8 mouse cellular contexts compared by ENCODE assay signal in genomic region chr3:132949380-132949790, GRCm38 (mm10). TPM values are rescaled to one million over a fixed set of nuclear protein-coding genes. Genes with fewer than 3 reads are reported as not detected.
DNase-seq lines count a peak whose midpoint lies in the region; ATAC-seq and TF ChIP-seq lines count a peak whose summit lies in the region.

No protein-coding gene starts in this region.

- no peak overlapping the region for H3K27ac ChIP-seq in bone marrow macrophage, adult 2 months (ENCODE audit: insufficient read depth, low read depth, low read length)
- no peak overlapping the region for H3K27ac ChIP-seq in forebrain, postnatal 0 days (ENCODE audit: low read depth, low read length)
- H3K27ac ChIP-seq in kidney, adult 2 months (ENCODE audit: insufficient read depth, low read depth, low read length): peak overlapping the region; percentile 6
- H3K27ac ChIP-seq in lung, embryonic 16.5 days (ENCODE audit: low read length): peak overlapping the region; percentile 83

- H3K9ac ChIP-seq in forebrain, postnatal 0 days: peak overlapping the region; percentile 56
- H3K9ac ChIP-seq in lung, embryonic 16.5 days (ENCODE audit: low read length): peak overlapping the region; percentile 83

- peak; percentile 12 to 16 for DNase-seq in layer of hippocampus, postnatal 25 days (ENCODE audit: extremely low spot score in 1 of 2, low spot score in 1 of 2)
- no peak for DNase-seq in layer of hippocampus, adult 9-11 months
- peak; percentile 50 for DNase-seq in forebrain, postnatal 0 days
- peak; percentile 51 for DNase-seq in kidney, adult 2 months
- DNase-seq in retina, postnatal 7 days (ENCODE audit: low read depth, low spot score): peak; percentile 23
- no peak for DNase-seq in T-cell, adult 2 months (ENCODE audit: low spot score)

- no peaks in the 10 kb centered on the region for H3K9me3 ChIP-seq in forebrain, postnatal 0 days (ENCODE audit: low read length)
- H3K9me3 ChIP-seq in lung, embryonic 16.5 days (ENCODE audit: control insufficient read depth, low read length): no peaks in the 10 kb centered on the region

- H3K4me1 ChIP-seq in bone marrow macrophage, adult 2 months (ENCODE audit: control insufficient read depth, insufficient read depth, low read length): no peaks in the 10 kb centered on the region
- no peaks in the 10 kb centered on the region for H3K4me1 ChIP-seq in forebrain, postnatal 0 days (ENCODE audit: insufficient read depth)
- H3K4me1 ChIP-seq in kidney, adult 2 months (ENCODE audit: control insufficient read depth, insufficient read depth, low read length): peaks cover 8% of the 10 kb centered on the region; the same call in 1 of the 2 replicates
- H3K4me1 ChIP-seq in lung, embryonic 16.5 days (replicated peaks; ENCODE audit: control insufficient read depth, insufficient read depth, low read length): peaks cover 23% of the 10 kb centered on the region

- peak overlapping the region; percentile 94 for H3K4me2 ChIP-seq in forebrain, postnatal 0 days (ENCODE audit: low read depth)
- peak overlapping the region; percentile 94 for H3K4me2 ChIP-seq in lung, embryonic 16.5 days (ENCODE audit: low read depth, low read length)

- peak overlapping the region; percentile 68 for H3K4me3 ChIP-seq in bone marrow macrophage, adult 2 months (ENCODE audit: insufficient read depth, low read length)
- H3K4me3 ChIP-seq in forebrain, postnatal 0 days (ENCODE audit: low read depth, low read length): peak overlapping the region; percentile 65
- peak overlapping the region; percentile 68 for H3K4me3 ChIP-seq in kidney, adult 2 months (ENCODE audit: insufficient read depth, low read depth, low read length)
- H3K4me3 ChIP-seq in lung, embryonic 16.5 days (ENCODE audit: low read length): peak overlapping the region; percentile 85

- H3K36me3 ChIP-seq in forebrain, postnatal 0 days (ENCODE audit: insufficient read depth): no peaks in the 10 kb centered on the region
- H3K36me3 ChIP-seq in kidney, adult 2 months (ENCODE audit: control insufficient read depth, insufficient read depth, low read length): no peaks in the 10 kb centered on the region
- H3K36me3 ChIP-seq in lung, embryonic 16.5 days (ENCODE audit: control insufficient read depth, insufficient read depth, low read length): peaks cover 6% of the 10 kb centered on the region

- peak; percentile 79 for ATAC-seq in forebrain, postnatal 0 days
- peak; percentile 38 for ATAC-seq in lung, embryonic 16.5 days (ENCODE audit: low read depth)

- TF ChIP-seq CTCF in bone marrow macrophage, adult 2 months (IDR thresholded peaks at IDR 0.05; ENCODE audit: low read depth, low read length): no peak
- TF ChIP-seq CTCF in forebrain, postnatal 0 days (IDR thresholded peaks at IDR 0.05; ENCODE audit: low read depth): no peak
- TF ChIP-seq CTCF in kidney, adult 2 months (conservative IDR thresholded peaks at IDR 0.05; ENCODE audit: insufficient read depth, insufficient read length, low read depth, low read length): no peak

- no peaks in the 10 kb centered on the region for H3K27me3 ChIP-seq in forebrain, postnatal 0 days (ENCODE audit: insufficient read depth, low read length)
- H3K27me3 ChIP-seq in kidney, adult 2 months (replicated peaks; ENCODE audit: control insufficient read depth, insufficient read depth, low read length): no peaks in the 10 kb centered on the region
- no peaks in the 10 kb centered on the region; the same call in none of the 2 replicates for H3K27me3 ChIP-seq in lung, embryonic 16.5 days (ENCODE audit: control insufficient read depth, insufficient read depth, low read depth, low read length)

- WGBS in forebrain, postnatal 0 days: 1% methylated on average over 23 of the region's 26 CpGs
- WGBS in kidney, adult 2 months: 2% methylated on average over 26 of the region's 26 CpGs
- WGBS in lung, embryonic 16.5 days: under 1% methylated on average over 26 of the region's 26 CpGs

- TF ChIP-seq POLR2A in bone marrow macrophage, adult 2 months (IDR thresholded peaks at IDR 0.05; ENCODE audit: borderline replicate concordance, low read depth, low read length): no peak
- no peak for TF ChIP-seq POLR2A in kidney, adult 2 months (IDR thresholded peaks at IDR 0.05; ENCODE audit: low read depth, low read length)

RNA-seq across cellular contexts. Expression of gene Npnt, which starts 0.7 kb away (rescaled TPM):
- total RNA-seq in layer of hippocampus, postnatal 25 days (2021): 10 to 100 TPM; 17.3 to 18.0 TPM
- 0.24 TPM in 1 of 2 replicates, not detected in the other for polyA plus RNA-seq in bone marrow macrophage, adult 2 months (2012; ENCODE audit: insufficient read depth, insufficient read length, missing spikeins)
- total RNA-seq in forebrain, postnatal 0 days (2014; rRNA removed): 6.8 and 9.0 TPM in 2 replicates
- 9.0 and 14.3 TPM in 2 replicates for polyA plus RNA-seq in forebrain, postnatal 0 days (2015; fragmentation: Nextera tagmentation; extraction: Ambion mirVana)
- 119 and 132 TPM in 2 replicates for polyA plus RNA-seq in kidney, adult 2 months (2012; rRNA removed)
- 135 and 143 TPM in 2 replicates for polyA plus RNA-seq in lung, embryonic 16.5 days (2015; fragmentation: Nextera tagmentation; extraction: Ambion mirVana)

Comparison
In these comparisons a context has a peak if more than half of its experiments do, and no peak if none do; other contexts are left out.
1. DNase-seq: peak in layer of hippocampus, postnatal 25 days (2 of 2), forebrain, postnatal 0 days (single experiment), kidney, adult 2 months (single experiment) and retina, postnatal 7 days (single experiment); none in layer of hippocampus, adult 9-11 months (single experiment) and T-cell, adult 2 months (single experiment).
2. H3K27ac ChIP-seq: peak in kidney, adult 2 months (single experiment) and lung, embryonic 16.5 days (single experiment); none in bone marrow macrophage, adult 2 months (single experiment) and forebrain, postnatal 0 days (single experiment).
3. Peak in every context shown above with its lines, with median percentiles within 50 percentile points of each other: H3K4me3 ChIP-seq.